Mouse (Mus musculus) erythroblast, embryonic 14.5 days (primary cell): Measurements from ENCODE around the gene 1700016C15Rik. TPM values are rescaled to one million over a fixed set of nuclear protein-coding genes. Genes with fewer than 3 reads are reported as not detected.

Experiments used
- H3K27me3 ChIP-seq: 2 replicates; pipeline ENCODE4 v1.6.1; 2012; ENCODE audit warnings: inconsistent platforms; ENCODE audit not compliant: control insufficient read depth
- H3K36me3 ChIP-seq: 2 replicates; pipeline ENCODE4 v1.6.1; 2012; ENCODE audit warnings: mild to moderate bottlenecking, inconsistent platforms; ENCODE audit not compliant: control insufficient read depth
- H3K4me1 ChIP-seq: 2 replicates; pipeline ENCODE4 v1.6.1; 2012; ENCODE audit warnings: inconsistent platforms; ENCODE audit not compliant: control insufficient read depth
- H3K4me3 ChIP-seq: replicated peaks from 2 replicates; pipeline ENCODE3; 2012; ENCODE audit warnings: moderate library complexity, mild to moderate bottlenecking, inconsistent platforms
- H3K9me3 ChIP-seq: 2 replicates; pipeline ENCODE4 v1.6.1; 2012; ENCODE audit warnings: low read length, inconsistent platforms, mixed read lengths; ENCODE audit not compliant: control insufficient read depth
- GATA1 ChIP-seq: IDR thresholded peaks from 2 replicates; pipeline ENCODE4 v1.6.1; 2012; ENCODE audit warnings: low read length, inconsistent platforms, mixed read lengths
- TAL1 ChIP-seq: IDR thresholded peaks from 3 replicates; pipeline ENCODE4 v1.6.1; 2012; ENCODE audit warnings: low read length, inconsistent platforms, mixed read lengths
- polyA plus RNA-seq: library from polyadenylated mRNA; stranded (reverse); fragments of >175 nt; gene quantifications from 2 replicates; pipeline ENCODE4 v1.2.3, GENCODE M21; 2012

The 1700016C15Rik gene
- polyA plus RNA-seq, 1 experiment, result not detected

DNA sequence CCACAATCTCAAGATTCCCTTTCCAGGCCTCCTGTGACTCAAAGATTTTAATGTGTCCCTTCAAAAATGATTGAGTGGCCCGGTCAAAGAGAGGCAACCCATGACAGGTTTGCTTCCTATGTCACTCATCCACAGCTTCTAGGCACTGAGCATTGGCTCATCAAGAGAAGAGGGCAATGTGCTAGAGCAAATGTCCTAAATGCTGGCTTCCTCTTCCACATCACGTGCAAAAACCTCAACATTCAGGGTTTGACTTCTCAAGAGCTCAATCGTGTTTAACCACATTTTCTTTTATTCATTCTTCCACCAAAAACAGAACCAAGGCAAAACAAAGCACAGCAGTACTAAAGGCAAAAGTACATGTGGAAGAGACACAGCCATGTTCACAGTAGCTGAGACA is 2.4 kb downstream of the 1700016C15Rik start:
- Histone ChIP-seq H3K9me3 (peaks cover 4% of the 10 kb centered on the region; the same call in 1 of the 2 replicates), H3K27me3 (no peaks in the 10 kb centered on the region), H3K4me1 (peaks cover 1% of the 10 kb centered on the region; the same call in 1 of the 2 replicates), H3K36me3 (no peaks in the 10 kb centered on the region), H3K4me3 (no peak overlapping the region)
- TF ChIP-seq GATA1 (no peak), TAL1 (no peak)

DNA sequence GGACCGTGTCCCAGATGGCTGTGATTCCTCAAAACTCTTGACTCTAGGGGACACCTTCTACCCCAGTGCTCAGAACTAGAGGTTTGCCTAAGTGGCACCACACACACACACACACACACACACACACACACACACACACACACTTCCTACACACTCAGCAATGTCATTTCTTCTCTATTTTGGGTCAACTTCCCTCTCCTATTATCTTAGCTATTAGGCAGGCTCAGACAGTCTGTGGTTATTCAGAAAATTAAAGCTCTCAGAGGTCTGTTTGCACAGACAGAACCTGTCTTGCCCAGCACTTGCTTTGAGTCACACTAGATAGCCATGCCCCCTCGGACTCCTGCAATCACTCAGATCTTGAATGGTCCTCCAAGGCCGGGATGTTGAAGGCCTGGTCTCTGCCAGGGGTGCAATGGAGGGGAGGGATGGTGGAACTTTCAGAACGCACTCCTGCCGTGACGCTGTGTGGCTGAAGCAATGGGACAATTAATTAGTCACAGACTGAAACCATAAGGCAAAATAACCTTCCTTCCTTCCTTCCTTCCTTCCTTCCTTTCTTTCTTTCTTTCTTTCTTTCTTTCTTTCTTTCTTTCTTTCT is 8.0 kb downstream of the 1700016C15Rik start:
- Histone ChIP-seq H3K27me3 (no peaks in the 10 kb centered on the region), H3K4me1 (no peaks in the 10 kb centered on the region), H3K36me3 (no peaks in the 10 kb centered on the region), H3K9me3 (no peaks in the 10 kb centered on the region), H3K4me3 (no peak overlapping the region)
- TF ChIP-seq TAL1 (no peak), GATA1 (no peak)

DNA sequence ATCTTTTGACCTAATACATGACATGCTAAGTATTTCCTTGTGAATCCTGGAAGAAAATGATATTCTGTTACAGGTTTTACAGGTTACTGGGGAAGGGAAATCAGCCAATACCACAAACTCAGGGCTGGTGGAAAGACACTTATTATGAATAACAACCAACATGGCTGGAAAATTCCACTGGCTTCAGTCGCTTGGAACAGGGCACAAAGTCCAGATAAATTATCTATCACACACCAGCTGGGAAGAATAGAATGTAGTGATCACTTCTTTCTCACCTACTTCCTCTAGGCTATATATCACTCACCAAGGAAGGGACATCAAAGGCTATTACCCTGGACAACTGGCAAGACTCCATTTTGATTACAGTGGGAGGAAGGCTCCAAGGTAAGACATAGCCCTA is 11.1 kb downstream of the 1700016C15Rik start:
- TF ChIP-seq TAL1, result no peak
- TF ChIP-seq GATA1, result no peak
- no peaks in the 10 kb centered on the region for H3K4me1 ChIP-seq
- H3K27me3 ChIP-seq, result no peaks in the 10 kb centered on the region
- H3K4me3 ChIP-seq, result no peak overlapping the region
- no peaks in the 10 kb centered on the region for H3K36me3 ChIP-seq
- no peaks in the 10 kb centered on the region for H3K9me3 ChIP-seq

DNA sequence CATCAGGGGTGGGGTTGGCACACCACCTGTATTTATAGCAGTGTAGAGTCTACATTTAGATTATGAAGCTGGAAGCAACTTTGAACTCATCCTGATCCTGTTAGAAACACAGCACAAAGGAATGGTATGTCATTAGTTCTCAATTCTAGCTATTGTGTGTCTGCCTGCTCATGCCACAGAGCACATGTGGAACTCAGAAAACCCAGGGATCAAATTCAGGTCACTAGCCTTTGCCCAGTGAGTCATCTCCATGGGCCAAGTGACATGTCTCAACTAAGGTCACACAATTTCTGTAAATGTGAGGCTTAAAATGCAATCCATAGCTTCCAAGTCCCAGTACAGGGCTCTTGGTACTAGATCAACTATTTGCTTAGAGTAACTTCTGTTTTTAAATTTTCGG is 12.5 kb downstream of the 1700016C15Rik start:
- TF ChIP-seq GATA1, result no peak
- no peak for TF ChIP-seq TAL1
- no peaks in the 10 kb centered on the region for H3K9me3 ChIP-seq
- no peak overlapping the region for H3K4me3 ChIP-seq
- no peaks in the 10 kb centered on the region for H3K27me3 ChIP-seq
- no peaks in the 10 kb centered on the region for H3K36me3 ChIP-seq
- H3K4me1 ChIP-seq, result no peaks in the 10 kb centered on the region

DNA sequence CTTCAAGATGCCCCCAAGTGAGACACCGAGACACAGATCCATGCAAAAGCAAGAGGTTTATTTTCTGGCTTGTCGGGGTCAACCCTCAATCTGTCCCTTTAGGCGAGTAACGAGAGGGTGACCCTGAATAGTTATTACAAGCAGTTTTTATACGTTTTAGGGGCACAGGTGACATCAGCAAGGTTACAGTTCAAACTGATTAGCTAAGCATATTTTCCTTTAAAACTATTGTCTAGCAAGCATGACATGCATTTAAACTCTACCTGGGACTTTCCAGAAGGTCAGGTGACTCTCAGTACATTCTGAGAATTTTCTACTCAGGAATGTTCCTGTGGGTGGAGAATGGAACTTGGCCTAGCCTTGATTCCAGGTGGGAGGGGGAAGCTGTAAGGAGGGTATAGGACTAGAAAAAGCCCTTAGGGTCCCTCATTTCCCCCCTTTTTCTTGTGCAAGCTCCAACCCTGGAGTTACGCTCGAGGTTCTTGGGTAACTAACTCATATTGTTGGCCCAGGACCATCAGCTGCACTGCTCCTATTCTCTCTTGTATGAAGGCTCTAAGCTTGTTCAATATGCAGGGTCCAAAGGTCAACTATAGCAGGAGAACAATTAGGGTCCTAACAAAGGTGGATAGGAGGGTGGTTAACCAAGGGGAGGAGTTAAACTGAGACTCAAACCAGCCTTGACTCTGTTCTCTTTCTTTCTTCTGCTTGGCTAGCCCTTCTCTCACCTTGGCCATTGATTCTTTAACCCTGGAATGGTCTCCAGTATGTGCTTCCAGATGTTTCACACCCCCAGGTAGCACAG is 15.1 kb downstream of the 1700016C15Rik start:
- no peaks in the 10 kb centered on the region for H3K36me3 ChIP-seq
- H3K4me3 ChIP-seq, result no peak overlapping the region
- peaks cover 12% of the 10 kb centered on the region for H3K9me3 ChIP-seq
- TF ChIP-seq GATA1 (no peak), TAL1 (no peak)
- no peaks in the 10 kb centered on the region for H3K4me1 ChIP-seq
- no peaks in the 10 kb centered on the region for H3K27me3 ChIP-seq

DNA sequence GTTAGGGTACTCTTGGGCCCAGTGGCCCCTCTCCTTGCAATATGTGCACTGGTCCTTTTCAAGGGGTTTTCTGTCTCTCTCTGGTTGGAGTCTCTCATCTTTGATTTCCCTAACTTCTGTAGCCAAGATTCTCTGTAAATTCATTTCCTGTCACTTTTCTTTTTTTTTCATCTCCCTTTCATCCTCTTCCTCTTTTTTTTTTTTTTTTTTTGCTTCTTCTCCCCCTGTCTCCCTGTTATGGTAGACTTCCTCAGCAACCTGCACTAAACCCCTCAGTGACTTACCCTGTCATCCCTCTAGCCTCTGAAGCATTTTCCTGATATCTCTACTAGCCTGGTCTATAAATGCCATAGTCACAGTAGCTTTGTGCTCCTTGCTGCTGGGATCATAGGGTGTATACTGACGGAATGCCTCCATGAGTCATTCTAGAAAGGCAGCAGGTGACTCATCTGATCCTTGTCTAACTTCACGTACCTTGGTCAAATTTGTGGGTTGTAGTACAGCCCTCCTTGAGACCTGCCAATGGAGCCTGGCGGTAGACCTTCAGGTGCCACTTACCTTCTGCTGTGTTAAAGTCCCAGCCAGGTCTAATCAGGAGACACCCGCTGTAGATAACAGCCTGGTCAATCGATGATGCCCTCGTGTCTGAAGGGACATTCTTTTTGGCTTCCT is 18.4 kb downstream of the 1700016C15Rik start:
- H3K36me3 ChIP-seq, result peaks cover 3% of the 10 kb centered on the region
- no peaks in the 10 kb centered on the region for H3K4me1 ChIP-seq
- TF ChIP-seq GATA1 (no peak), TAL1 (no peak)
- H3K9me3 ChIP-seq, result peaks cover 27% of the 10 kb centered on the region
- no peaks in the 10 kb centered on the region for H3K27me3 ChIP-seq
- no peak overlapping the region for H3K4me3 ChIP-seq

DNA sequence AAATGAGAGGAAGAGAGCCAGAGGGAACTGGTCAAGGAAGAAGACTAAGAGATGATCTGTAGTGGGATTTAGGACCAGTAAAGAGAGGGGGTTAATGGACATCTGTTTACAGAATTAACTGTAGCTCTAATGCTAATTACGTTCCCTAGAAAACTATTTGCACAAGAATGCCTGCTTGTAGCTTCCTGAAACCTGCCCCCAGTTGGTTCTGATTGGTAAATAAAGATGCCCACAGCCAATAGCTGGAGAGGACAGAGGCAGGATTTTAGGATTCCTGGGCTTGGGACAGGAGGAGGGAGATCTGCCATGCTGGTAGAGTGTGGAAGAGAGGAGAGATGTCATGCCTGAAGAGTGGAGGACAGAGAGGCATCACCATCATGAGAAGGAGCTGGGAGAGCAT is 23.9 kb downstream of the 1700016C15Rik start:
- no peak overlapping the region for H3K4me3 ChIP-seq
- TF ChIP-seq GATA1 (no peak), TAL1 (no peak)
- no peaks in the 10 kb centered on the region for H3K4me1 ChIP-seq
- peaks cover 3% of the 10 kb centered on the region for H3K36me3 ChIP-seq
- H3K27me3 ChIP-seq, result no peaks in the 10 kb centered on the region
- H3K9me3 ChIP-seq, result peaks cover 21% of the 10 kb centered on the region

DNA sequence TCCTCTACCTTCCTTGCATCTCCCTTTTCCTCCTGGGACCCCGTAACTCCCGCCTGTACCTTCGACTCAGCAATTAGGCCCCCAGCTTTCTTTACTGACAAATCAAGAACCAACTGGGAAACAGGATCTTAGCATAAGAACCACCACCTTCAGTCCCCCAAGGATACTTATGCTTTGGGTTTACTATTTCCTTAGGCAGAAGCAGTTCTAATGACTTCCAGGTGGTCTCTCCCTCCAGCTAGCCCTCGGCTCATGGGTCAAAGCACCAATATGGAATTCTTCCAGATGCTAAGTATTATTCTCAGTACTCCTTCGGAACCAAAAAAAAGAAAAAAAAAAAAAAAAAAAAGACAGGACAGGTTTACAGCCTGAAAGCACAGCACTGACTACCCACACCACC is 27.6 kb downstream of the 1700016C15Rik start:
- TF ChIP-seq TAL1, result no peak
- TF ChIP-seq GATA1, result no peak
- Histone ChIP-seq H3K4me1 (no peaks in the 10 kb centered on the region), H3K27me3 (no peaks in the 10 kb centered on the region), H3K36me3 (peaks cover 7% of the 10 kb centered on the region), H3K4me3 (no peak overlapping the region), H3K9me3 (no peaks in the 10 kb centered on the region)

DNA sequence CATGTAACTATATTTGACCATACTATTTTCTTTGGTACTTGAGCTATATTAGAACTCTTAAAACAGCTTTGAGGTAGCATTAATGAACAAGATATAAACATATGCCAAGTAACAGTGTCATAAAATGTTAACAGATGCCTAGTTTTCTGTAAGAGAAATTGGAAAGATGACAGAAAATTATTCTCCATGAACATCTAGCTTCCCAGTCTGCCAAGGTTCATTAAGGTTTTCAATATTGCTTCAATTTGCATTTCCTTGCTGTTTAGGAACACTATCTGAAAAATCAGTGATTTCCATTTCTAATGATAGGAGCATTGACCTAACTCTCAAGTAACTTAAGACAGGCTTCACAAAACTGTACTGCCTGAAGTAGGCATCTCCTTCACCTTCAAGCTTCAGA is 39.3 kb downstream of the 1700016C15Rik start:
- no peaks in the 10 kb centered on the region for H3K9me3 ChIP-seq
- peaks cover 74% of the 10 kb centered on the region for H3K36me3 ChIP-seq
- H3K4me3 ChIP-seq, result no peak overlapping the region
- H3K27me3 ChIP-seq, result no peaks in the 10 kb centered on the region
- TF ChIP-seq GATA1, result no peak
- H3K4me1 ChIP-seq, result no peaks in the 10 kb centered on the region
